Mouse (Mus musculus): ENCODE data around the gene Pmp22. TPM values are rescaled to one million over a fixed set of nuclear protein-coding genes. Genes with fewer than 3 reads are reported as not detected.

Pmp22 gene
- total and polyA plus RNA-seq, 3 experiments = not detected

DNA sequence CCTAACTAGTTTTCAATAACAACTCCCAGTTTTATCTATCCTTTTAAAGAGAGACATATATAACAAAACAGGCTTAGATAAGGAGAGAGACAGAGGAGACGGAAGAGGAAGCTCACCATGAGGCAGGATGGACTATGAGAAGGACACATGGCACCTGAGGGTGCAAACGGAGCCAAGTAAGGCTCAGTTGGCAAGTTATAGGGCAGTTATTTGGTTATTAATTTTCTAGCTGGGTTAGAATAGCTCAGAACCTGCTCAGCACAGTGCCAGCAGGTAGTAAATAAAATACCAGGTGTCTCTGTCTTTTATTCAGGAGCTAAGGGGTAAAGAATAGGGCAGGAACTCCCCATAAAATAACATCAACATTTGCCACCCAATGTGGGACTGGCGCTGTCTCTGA is 30.8 kb upstream of the Pmp22 start:
- no peaks in the 10 kb centered on the region for H3K27me3 ChIP-seq (ENCODE audit: control insufficient read depth in 1 of 2, insufficient read depth in 2 of 2, low read length in 2 of 2)
- H3K9ac ChIP-seq (ENCODE audit: control insufficient read depth, low read depth, low read length, poor library complexity, severe bottlenecking) = no peak overlapping the region
- TF ChIP-seq MYC (IDR thresholded peaks at IDR 0.05; ENCODE audit: low read depth, low read length) (no peak), CHD1 (IDR thresholded peaks at IDR 0.05; ENCODE audit: low read depth, low read length) (no peak), POLR2A (IDR thresholded peaks at IDR 0.05; ENCODE audit: control insufficient read depth in 1 of 2, insufficient read depth in 1 of 2, low read depth in 1 of 2, low read length in 2 of 2, poor library complexity in 1 of 2) (no peak), E2F4 (IDR thresholded peaks at IDR 0.05; ENCODE audit: borderline replicate concordance, low read depth, low read length) (no peak)
- H3K4me1 ChIP-seq (ENCODE audit: control insufficient read depth in 1 of 2, insufficient read depth in 2 of 2, low read length in 2 of 2) = no peaks in the 10 kb centered on the region
- no peak overlapping the region for H3K4me3 ChIP-seq (ENCODE audit: control insufficient read depth in 1 of 2, insufficient read depth in 1 of 2, low read depth in 2 of 2, low read length in 2 of 2)
- no peaks in the 10 kb centered on the region for H3K79me2 ChIP-seq (ENCODE audit: control insufficient read depth, insufficient read depth, low read length, poor library complexity)
- H3K27ac ChIP-seq (ENCODE audit: control insufficient read depth, low read depth, low read length) = no peak overlapping the region
- H3K36me3 ChIP-seq (ENCODE audit: control insufficient read depth in 1 of 2, insufficient read depth in 2 of 2, low read length in 2 of 2) = no peaks in the 10 kb centered on the region
- DNase-seq (ENCODE audit: low read depth, low spot score) = no peak
- H3K9me3 ChIP-seq (replicated peaks; ENCODE audit: insufficient read depth, low read length) = no peaks in the 10 kb centered on the region

DNA sequence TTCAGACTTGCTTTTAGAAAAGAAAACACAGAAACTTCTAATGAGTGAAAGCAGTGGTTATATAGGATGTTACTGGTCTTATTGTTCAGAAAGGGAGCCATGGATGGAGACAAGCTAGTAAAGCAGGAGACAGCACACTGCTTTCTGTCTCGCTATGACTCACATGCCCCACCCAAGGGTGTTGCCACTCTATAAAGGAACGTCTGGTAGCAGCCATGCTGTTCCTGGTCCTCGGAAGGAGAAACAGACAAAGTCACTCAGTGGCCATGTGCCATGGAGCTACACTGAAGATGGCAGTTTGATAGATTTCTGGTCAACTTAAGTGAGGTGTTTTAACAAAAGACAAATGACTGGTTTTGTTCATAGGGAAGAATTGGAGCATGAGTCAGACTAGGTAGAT is 29.4 kb upstream of the Pmp22 start:
- H3K27me3 ChIP-seq (ENCODE audit: control insufficient read depth in 1 of 2, insufficient read depth in 2 of 2, low read length in 2 of 2) = no peaks in the 10 kb centered on the region
- H3K4me1 ChIP-seq (ENCODE audit: control insufficient read depth in 1 of 2, insufficient read depth in 2 of 2, low read length in 2 of 2) = no peaks in the 10 kb centered on the region
- H3K9me3 ChIP-seq (replicated peaks; ENCODE audit: insufficient read depth, low read length) = no peaks in the 10 kb centered on the region
- no peak overlapping the region for H3K4me3 ChIP-seq (ENCODE audit: control insufficient read depth in 1 of 2, insufficient read depth in 1 of 2, low read depth in 2 of 2, low read length in 2 of 2)
- no peaks in the 10 kb centered on the region for H3K79me2 ChIP-seq (ENCODE audit: control insufficient read depth, insufficient read depth, low read length, poor library complexity)
- DNase-seq (ENCODE audit: low read depth, low spot score) = no peak
- TF ChIP-seq SMC3 (IDR thresholded peaks at IDR 0.05; ENCODE audit: low read depth, low read length) (no peak), GATA1 (IDR thresholded peaks at IDR 0.05; ENCODE audit: low read depth, low read length) (no peak), ETS1 (IDR thresholded peaks at IDR 0.05; ENCODE audit: low read depth, low read length) (no peak), USF2 (IDR thresholded peaks at IDR 0.05; ENCODE audit: borderline replicate concordance in 1 of 2, insufficient read depth in 1 of 2, low read depth in 1 of 2, low read length in 2 of 2) (no peak), MEF2A (IDR thresholded peaks at IDR 0.05; ENCODE audit: extremely low read depth, insufficient replicate concordance, low read depth, low read length, poor library complexity, severe bottlenecking) (no peak), JUND (IDR thresholded peaks at IDR 0.05; ENCODE audit: low read depth, low read length) (no peak), NELFE (IDR thresholded peaks at IDR 0.05; ENCODE audit: low read depth, low read length) (no peak), RCOR1 (IDR thresholded peaks at IDR 0.05; ENCODE audit: low read depth, low read length) (no peak), ELF1 (IDR thresholded peaks at IDR 0.05; ENCODE audit: low read depth, low read length) (no peak), BHLHE40 (IDR thresholded peaks at IDR 0.05; ENCODE audit: borderline replicate concordance, low read depth, low read length) (no peak), ZMIZ1 (IDR thresholded peaks at IDR 0.05; ENCODE audit: low read depth, low read length) (no peak), POLR2A (IDR thresholded peaks at IDR 0.05; ENCODE audit: control insufficient read depth in 1 of 2, insufficient read depth in 1 of 2, low read depth in 1 of 2, low read length in 2 of 2, poor library complexity in 1 of 2) (no peak), KAT2A (conservative IDR thresholded peaks at IDR 0.05; ENCODE audit: low read depth, low read length) (no peak), NRF1 (IDR thresholded peaks at IDR 0.05; ENCODE audit: insufficient read depth, low read depth, low read length, poor library complexity, severe bottlenecking) (no peak), E2F4 (IDR thresholded peaks at IDR 0.05; ENCODE audit: borderline replicate concordance, low read depth, low read length) (no peak), CHD2 (IDR thresholded peaks at IDR 0.05; ENCODE audit: low read length) (no peak)
- H3K9ac ChIP-seq (ENCODE audit: control insufficient read depth, low read depth, low read length, poor library complexity, severe bottlenecking) = no peak overlapping the region
- no peaks in the 10 kb centered on the region for H3K36me3 ChIP-seq (ENCODE audit: control insufficient read depth in 1 of 2, insufficient read depth in 2 of 2, low read length in 2 of 2)
- no peak overlapping the region for H3K27ac ChIP-seq (ENCODE audit: control insufficient read depth, low read depth, low read length)
